Mouse (Mus musculus): ENCODE results near the gene Vmn2r98. TPM values are rescaled to one million over a fixed set of nuclear protein-coding genes. Genes with fewer than 3 reads are reported as not detected.
"Not testable (repeated sequence)": the region's sequence is repeated elsewhere in the genome, so short reads cannot be mapped to it uniquely, and the experiment has no call there.

Gene Vmn2r98
- not detected for total RNA-seq (2021)
- long read RNA-seq, experiment 1 = 0 reads
- long read RNA-seq, experiment 2 = 0 reads

- DNase-seq = not testable (repeated sequence)
Observed at GRCm38 (mm10) chr17:19053160-19053559, at the start of gene Vmn2r98. Gene Vmn2r98, plus strand, starts transcription at chr17:19053460.

- DNase-seq = not testable (repeated sequence)
Observed at GRCm38 (mm10) chr17:19031441-19031840, 21.8 kb upstream of the Vmn2r98 start.

GRCm38 (mm10) chr17:19031962-19032361 lies 21.3 kb upstream of the Vmn2r98 start:
- no peak for DNase-seq

- no peak for DNase-seq
Observed at GRCm38 (mm10) chr17:19032721-19033120, 20.5 kb upstream of the Vmn2r98 start.

Other genes starting within 250 kb of the Vmn2r98 start
- not detected for gene Vmn2r97, start 139.2 kb upstream of the Vmn2r98 start, total RNA-seq (2021)